Mouse (Mus musculus): ENCODE data around the gene Gucy1b1.

The Gucy1b1 gene

GRCm38 (mm10) chr3:82030008-82030748, 44.3 kb downstream of the Gucy1b1 start:
- no peak for DNase-seq

GRCm38 (mm10) chr3:82029229-82029628, 45.3 kb downstream of the Gucy1b1 start:
- peak; percentile 66 to 72 for DNase-seq

GRCm38 (mm10) chr3:82027286-82027685, 47.2 kb downstream of the Gucy1b1 start:
- peak; percentile 16 to 32 for DNase-seq

GRCm38 (mm10) chr3:82023065-82023464, 51.4 kb downstream of the Gucy1b1 start:
- no peak for DNase-seq

- DNase-seq: no peak
Measured at GRCm38 (mm10) chr3:82022421-82022920, 52.0 kb downstream of the Gucy1b1 start.

- DNase-seq: no peak
Measured at GRCm38 (mm10) chr3:82014148-82014703, 60.3 kb downstream of the Gucy1b1 start.

- no peak for DNase-seq
Measured at GRCm38 (mm10) chr3:82007002-82007401, 67.5 kb downstream of the Gucy1b1 start.

GRCm38 (mm10) chr3:81995988-81996387, 78.5 kb downstream of the Gucy1b1 start:
- peak; percentile 50 to 64 for DNase-seq

- DNase-seq: no peak
Measured at GRCm38 (mm10) chr3:81995371-81995770, 79.1 kb downstream of the Gucy1b1 start.

GRCm38 (mm10) chr3:81990531-81990930, 84.0 kb downstream of the Gucy1b1 start:
- no peak for DNase-seq

- no peak for DNase-seq
Measured at GRCm38 (mm10) chr3:81989692-81990141, 84.8 kb downstream of the Gucy1b1 start.

- no peak for DNase-seq
Measured at GRCm38 (mm10) chr3:81987628-81988027, 86.9 kb downstream of the Gucy1b1 start.

- DNase-seq: no peak
Measured at GRCm38 (mm10) chr3:81986103-81986502, 88.4 kb downstream of the Gucy1b1 start.

GRCm38 (mm10) chr3:81985100-81985499, 89.4 kb downstream of the Gucy1b1 start:
- no peak for DNase-seq

- DNase-seq: no peak
Measured at GRCm38 (mm10) chr3:81983120-81983895, 91.2 kb downstream of the Gucy1b1 start.
